Mouse (Mus musculus) lung, adult 18-20 months (tissue): ENCODE measurements around the gene Nrros.

Experiments
- DNase-seq, 2 experiments: peaks; one replicate each; pipeline ENCODE4 v3.0.0; 2022; ENCODE audit warnings: mixed read lengths in 2 of 2

Gene Nrros

GRCm38 (mm10) chr16:32160742-32161323, 4.6 kb downstream of the Nrros start:
- DNase-seq, result no peak

- no peak for DNase-seq
These were observed 6.4 kb downstream of the Nrros start for GRCm38 (mm10) chr16:32158966-32159365.

GRCm38 (mm10) chr16:32157369-32157768, 8.0 kb downstream of the Nrros start:
- no peak for DNase-seq

- no peak for DNase-seq
These were observed 8.7 kb downstream of the Nrros start for GRCm38 (mm10) chr16:32156719-32157118.

DNA sequence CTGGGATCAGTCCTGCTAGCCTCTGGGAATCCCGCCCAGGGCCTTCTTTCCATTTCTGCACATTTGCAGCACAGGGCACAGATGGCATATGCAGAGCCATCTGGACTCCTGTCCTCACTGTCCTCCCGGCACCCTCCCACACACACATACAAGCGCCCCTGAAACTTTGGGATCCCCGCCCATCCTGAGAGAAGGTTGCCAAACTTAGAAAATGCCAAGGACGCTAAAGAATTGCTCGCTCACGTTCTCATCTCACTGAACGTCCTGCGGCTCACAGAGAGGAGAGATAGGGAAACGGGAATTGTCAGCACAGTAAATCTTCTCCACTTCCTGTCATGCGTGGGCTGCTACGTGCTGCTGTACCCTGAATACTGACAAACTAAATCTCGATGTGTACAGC, 11.0 kb downstream of the Nrros start:
- DNase-seq, result no peak

DNA sequence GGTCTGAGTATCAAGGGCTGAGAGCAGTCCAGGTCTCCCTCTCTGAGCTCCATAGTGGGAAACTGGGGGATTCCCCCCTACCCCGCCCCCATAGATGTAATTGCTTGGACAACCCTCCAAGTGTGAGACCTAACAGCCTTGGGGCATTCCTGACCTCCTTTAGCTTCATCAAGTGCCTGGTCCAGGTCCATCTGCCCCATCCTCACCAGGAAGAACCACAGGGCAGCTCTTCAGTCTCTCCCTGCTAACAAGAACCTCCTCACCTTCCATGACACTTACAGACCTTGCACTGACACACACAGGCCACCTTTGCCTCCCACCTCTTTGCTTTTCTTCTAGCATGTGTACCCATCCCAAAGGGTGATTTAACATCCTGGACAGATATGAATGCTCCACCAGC, 11.4 kb downstream of the Nrros start:
- no peak for DNase-seq

GRCm38 (mm10) chr16:32147589-32148207, 17.7 kb downstream of the Nrros start:
- no peak for DNase-seq

DNA sequence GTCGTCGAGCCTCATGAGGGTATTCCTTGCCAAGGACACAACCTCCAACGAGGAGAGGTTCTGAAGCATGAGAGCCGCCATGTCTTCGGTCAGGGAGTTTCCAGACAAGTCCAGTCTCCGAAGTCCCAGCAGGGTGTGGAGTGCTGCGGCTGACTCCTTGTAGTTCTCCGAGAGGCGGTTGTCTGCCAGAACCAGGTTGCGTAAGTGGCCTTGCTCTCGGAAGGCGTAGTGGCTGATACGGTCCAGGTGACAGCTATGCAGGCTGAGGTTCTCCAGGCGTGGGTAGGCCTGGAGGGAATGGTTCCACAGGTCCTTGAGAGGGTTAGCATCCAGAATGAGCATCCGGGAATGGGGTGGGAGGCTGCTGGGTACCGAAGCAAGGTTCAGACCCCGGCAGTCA, 20.8 kb downstream of the Nrros start:
- no peak for DNase-seq

DNA sequence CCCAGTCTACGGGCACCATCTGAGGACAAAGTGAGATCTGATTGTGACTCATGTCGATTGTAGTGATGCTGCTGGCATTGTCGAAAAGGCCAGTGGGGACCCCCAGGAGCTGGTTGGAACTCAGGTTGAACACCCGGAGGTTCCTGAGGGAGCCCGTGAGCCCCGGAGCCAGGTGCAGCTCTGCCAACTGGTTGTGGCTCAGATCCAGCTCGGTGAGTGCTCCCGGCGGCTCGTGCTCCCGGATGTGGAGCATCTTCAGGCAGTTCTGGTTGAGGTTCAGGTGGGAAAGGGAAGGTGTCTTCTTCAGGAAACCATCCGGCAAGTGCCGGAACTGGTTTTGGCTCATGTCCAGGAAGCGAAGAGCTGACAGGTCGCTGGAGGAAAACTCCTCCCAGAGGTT, 21.6 kb downstream of the Nrros start:
- no peak for DNase-seq

GRCm38 (mm10) chr16:32138954-32139353, 26.4 kb downstream of the Nrros start:
- no peak for DNase-seq

DNA sequence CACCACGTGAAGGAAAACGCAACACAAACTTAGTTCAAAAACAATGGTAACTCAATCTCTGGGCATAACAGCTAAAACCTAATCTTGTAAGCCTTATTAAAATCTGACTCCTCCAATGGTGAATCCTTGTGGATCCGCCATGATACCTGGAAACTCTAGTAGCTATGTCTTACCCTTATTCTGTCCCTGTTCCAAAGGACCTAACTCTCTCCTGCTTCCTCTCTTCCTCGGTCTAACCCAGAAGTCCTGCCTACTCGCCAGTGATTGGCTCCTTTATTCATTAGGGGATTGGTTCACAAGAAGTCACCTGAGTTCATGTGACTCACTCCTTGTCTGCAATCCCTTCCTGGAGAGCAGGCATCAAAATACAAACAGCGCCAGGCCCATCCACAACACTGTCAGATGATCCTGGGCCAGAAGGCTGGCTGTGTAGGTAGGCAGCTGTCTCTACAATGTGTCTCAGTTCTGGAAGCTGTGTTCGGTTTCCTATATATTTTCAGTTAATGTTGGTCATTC, 29.5 kb downstream of the Nrros start:
- no peak for DNase-seq

- no peak for DNase-seq
These were observed 32.2 kb downstream of the Nrros start for GRCm38 (mm10) chr16:32133148-32133547.

- peak; percentile 73 to 78 for DNase-seq
These were observed 35.1 kb downstream of the Nrros start for GRCm38 (mm10) chr16:32130190-32130826.

GRCm38 (mm10) chr16:32129449-32130189, 35.8 kb downstream of the Nrros start:
- DNase-seq, result no peak

GRCm38 (mm10) chr16:32127046-32127445, 38.3 kb downstream of the Nrros start:
- peak in 1 of 2 experiments; percentile 21 for DNase-seq

GRCm38 (mm10) chr16:32125364-32125763, 40.0 kb downstream of the Nrros start:
- no peak for DNase-seq

GRCm38 (mm10) chr16:32124444-32125335, 40.7 kb downstream of the Nrros start:
- DNase-seq, result peak; percentile 42 to 68

- no peak for DNase-seq
These were observed 41.4 kb downstream of the Nrros start for GRCm38 (mm10) chr16:32124020-32124419.

DNA sequence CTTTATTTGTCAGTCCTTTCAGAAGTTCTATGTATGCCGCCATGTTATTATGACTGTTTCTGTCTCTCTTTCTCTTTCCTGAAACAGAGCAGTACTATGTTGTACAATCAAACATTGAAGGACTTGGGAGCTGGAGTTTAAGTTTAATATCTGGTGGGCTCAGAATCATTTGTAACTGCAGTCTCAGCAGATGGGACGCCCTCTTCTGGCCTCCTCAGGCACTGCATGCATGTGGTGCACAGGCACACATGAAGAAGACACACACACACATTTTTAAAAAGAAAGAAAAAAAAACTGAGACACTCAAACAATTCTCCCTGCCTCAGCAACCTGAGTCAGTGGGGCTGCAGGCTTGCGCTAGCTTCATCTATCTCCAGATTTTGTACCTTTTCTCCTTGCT, 44.9 kb downstream of the Nrros start:
- DNase-seq, result no peak

DNA sequence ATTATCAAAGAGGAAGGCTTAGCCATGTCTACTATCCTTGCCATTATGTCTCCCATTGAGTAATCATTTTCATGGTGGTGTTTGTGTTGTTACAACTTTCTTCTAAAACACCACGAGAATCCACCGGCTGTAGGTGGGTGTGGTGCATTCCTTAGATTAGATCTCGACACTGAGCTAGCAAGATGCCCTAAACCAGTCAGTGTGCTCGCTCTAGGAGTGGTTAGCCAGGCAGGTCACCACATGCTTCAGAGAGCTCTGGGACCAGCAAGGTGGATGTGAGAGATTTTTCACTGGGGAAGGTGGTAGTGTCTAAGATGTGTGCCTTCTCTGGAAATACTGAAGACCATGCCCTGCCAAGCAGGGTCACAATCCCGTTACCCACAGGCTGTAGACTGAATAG, 49.2 kb downstream of the Nrros start:
- DNase-seq, result no peak

GRCm38 (mm10) chr16:32115781-32116180, 49.6 kb downstream of the Nrros start:
- no peak for DNase-seq

GRCm38 (mm10) chr16:32114968-32115695, 50.3 kb downstream of the Nrros start:
- DNase-seq, result peak; percentile 79 to 81
